Mouse (Mus musculus) cerebellum, adult 2 months (tissue): ENCODE results near the gene Hist1h2bh.

ENCODE experiments used
- CTCF ChIP-seq: fragments of 200-500 bp; IDR thresholded peaks from 2 replicates; pipeline ENCODE4 v1.5.1; 2011; ENCODE audit warnings: low read depth, mild to moderate bottlenecking, control low read depth, low read length, moderate library complexity, borderline replicate concordance; ENCODE audit not compliant: insufficient read depth
- POLR2A ChIP-seq: fragments of 200-500 bp; IDR thresholded peaks from 2 replicates; pipeline ENCODE4 v1.6.1; 2011; ENCODE audit warnings: low read length, control low read depth, borderline replicate concordance; ENCODE audit not compliant: insufficient read depth

DNA sequence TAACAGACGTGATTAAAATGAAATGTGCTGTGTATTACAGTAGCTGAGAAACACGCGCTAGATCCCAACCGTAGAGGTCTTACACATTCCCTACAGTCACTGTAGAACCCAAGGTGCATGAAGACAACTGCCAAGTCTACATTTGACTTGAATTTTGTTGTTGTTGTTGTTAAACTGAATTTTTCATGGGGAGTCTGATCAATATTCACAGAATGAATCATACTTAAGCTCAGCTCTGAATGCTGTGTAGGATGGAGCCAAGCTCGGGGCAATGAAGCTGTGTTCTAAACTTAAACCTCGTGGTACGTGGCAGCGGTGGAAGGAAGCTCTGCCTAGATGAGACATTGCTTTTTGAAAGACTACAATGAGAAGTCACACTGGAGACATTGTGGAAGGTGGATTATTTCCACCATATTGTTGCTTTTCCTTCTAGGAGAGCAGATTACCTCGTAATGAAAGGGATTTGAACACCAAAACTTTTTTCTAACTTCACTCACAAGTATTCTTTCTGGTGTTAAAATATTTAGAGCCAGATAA, 41.1 kb downstream of the Hist1h2bh start:
- TF ChIP-seq CTCF = no peak
- no peak for TF ChIP-seq POLR2A
